Mouse (Mus musculus) stomach, embryonic 15.5 days (tissue): ENCODE data around the gene Ttc29. TPM values are rescaled to one million over a fixed set of nuclear protein-coding genes. Genes with fewer than 3 reads are reported as not detected.
A peak's percentile ranks its signal among the peaks of the same experiment; 100 is the strongest.

ENCODE experiments used
- ATAC-seq: fragments of 200-750 bp; cut with Nextera tagmentation; 2 replicates; pipeline ENCODE4 v1.8.0; 2017; ENCODE audit warnings: low read depth, moderate number of reproducible peaks, moderate TSS enrichment; ENCODE audit not compliant: insufficient read depth, low FRiP score
- H3K27ac ChIP-seq: fragments of 300-500 bp; sonication (generic); 2 replicates; pipeline ENCODE4 v1.5.1; 2015; ENCODE audit warnings: mild to moderate bottlenecking, inconsistent platforms
- H3K27me3 ChIP-seq: fragments of 300-500 bp; sonication (generic); replicated peaks from 2 replicates; pipeline ENCODE4 v1.6.1; 2015; ENCODE audit warnings: inconsistent platforms
- H3K36me3 ChIP-seq: fragments of 300-500 bp; sonication (generic); 2 replicates; pipeline ENCODE4 v1.6.1; 2015; ENCODE audit warnings: inconsistent platforms
- H3K4me1 ChIP-seq: fragments of 300-500 bp; sonication (generic); 2 replicates; pipeline ENCODE4 v1.6.1; 2015; ENCODE audit warnings: inconsistent platforms
- H3K4me2 ChIP-seq: fragments of 300-500 bp; sonication (generic); 2 replicates; pipeline ENCODE4 v1.6.1; 2015; ENCODE audit warnings: mild to moderate bottlenecking, inconsistent platforms
- H3K4me3 ChIP-seq: fragments of 300-500 bp; sonication (generic); replicated peaks from 2 replicates; pipeline ENCODE4 v1.5.1; 2015; ENCODE audit warnings: inconsistent platforms
- H3K9ac ChIP-seq: fragments of 300-500 bp; sonication (generic); 2 replicates; pipeline ENCODE4 v1.6.1; 2015; ENCODE audit warnings: inconsistent platforms
- H3K9me3 ChIP-seq: fragments of 300-500 bp; sonication (generic); 2 replicates; pipeline ENCODE4 v1.6.1; 2016; ENCODE audit warnings: inconsistent platforms
- WGBS: fragments of 180-500 bp; shearing (Covaris S2); methylation state at CpG from one replicate; pipeline ENCODE4 v1.1.7; 2015; 5-methylcytosine and 5-hydroxymethylcytosine counted together
- polyA plus RNA-seq: library from polyadenylated mRNA; unstranded; fragments of >200 nt; fragmentation: Nextera tagmentation; extraction: Ambion mirVana; gene quantifications from 2 replicates; pipeline ENCODE4 v1.2.1, GENCODE M21; 2015

Ttc29 gene
- polyA plus RNA-seq, result 0.09 and 0.30 TPM in 2 replicates

DNA sequence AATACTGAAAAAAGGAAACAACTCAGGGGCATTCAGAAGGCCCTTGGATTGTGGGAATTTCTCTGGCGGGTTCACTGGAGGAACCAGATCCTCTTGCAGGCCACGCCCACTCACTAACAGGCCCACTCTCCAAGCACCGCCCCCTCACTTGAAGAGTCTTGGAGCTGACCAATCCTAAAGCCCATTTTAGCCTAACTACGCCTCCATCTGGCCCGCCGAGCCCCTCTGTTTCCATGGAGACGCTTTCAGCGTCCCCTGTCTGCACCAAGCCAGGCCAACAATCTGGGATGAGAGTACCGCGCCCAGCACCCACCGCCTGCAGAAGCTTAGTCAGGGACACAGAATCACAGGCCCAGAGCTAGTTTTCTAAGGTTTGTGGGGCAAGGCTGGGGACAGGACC is at the start of gene Ttc29:
TSS of gene Ttc29 (plus strand) at position 224 of the 400 bp plus-strand sequence.
- Histone ChIP-seq H3K36me3 (no peaks in the 10 kb centered on the region), H3K4me2 (peak within 1 kb of the TSS; percentile 37), H3K9ac (no peak within 1 kb of the TSS), H3K4me3 (no peak within 1 kb of the TSS), H3K4me1 (0 out of 2 replicates have a peak, but pooled peaks cover 3% of the 10 kb centered on the region), H3K27me3 (no peaks in the 10 kb centered on the region), H3K27ac (no peak within 1 kb of the TSS), H3K9me3 (no peaks in the 10 kb centered on the region)
- 5% methylated on average over 11 of the region's 11 CpGs for WGBS
- peak; percentile 88 for ATAC-seq

DNA sequence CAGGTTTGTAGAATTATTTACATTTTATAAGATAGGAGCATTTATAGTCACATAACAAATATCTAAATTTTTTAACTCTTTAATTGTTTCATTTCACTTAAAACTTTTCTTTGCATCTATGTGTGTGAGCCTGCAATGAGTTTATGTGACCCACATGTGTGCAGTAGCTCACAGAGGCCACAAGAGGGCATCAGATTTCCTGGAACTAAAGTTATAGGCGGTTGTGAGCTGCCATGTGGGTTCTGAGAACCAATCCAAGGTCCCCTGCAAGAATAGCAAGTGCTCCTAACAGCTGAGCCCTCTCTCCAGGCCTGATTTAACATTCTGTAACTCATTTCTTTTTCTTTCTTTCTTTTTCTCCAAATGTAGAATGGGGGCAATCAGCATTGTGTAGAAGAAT is 41.7 kb upstream of the Ttc29 start:
- Histone ChIP-seq H3K9me3 (no peaks in the 10 kb centered on the region), H3K4me1 (no peaks in the 10 kb centered on the region), H3K4me3 (no peak overlapping the region), H3K4me2 (no peak overlapping the region), H3K27ac (no peak overlapping the region), H3K36me3 (no peaks in the 10 kb centered on the region), H3K9ac (no peak overlapping the region), H3K27me3 (no peaks in the 10 kb centered on the region)
- 85% methylated on average over 1 of the region's 1 CpGs for WGBS
- ATAC-seq, result no peak

- Histone ChIP-seq H3K4me1 (no peaks in the 10 kb centered on the region), H3K4me2 (no peak overlapping the region), H3K4me3 (no peak overlapping the region), H3K9me3 (no peaks in the 10 kb centered on the region), H3K27me3 (no peaks in the 10 kb centered on the region), H3K27ac (no peak overlapping the region), H3K9ac (no peak overlapping the region), H3K36me3 (no peaks in the 10 kb centered on the region)
- WGBS, result 85% methylated on average over 7 of the region's 7 CpGs
- no peak for ATAC-seq
Measured at GRCm38 (mm10) chr8:78182654-78183053, 30.4 kb upstream of the Ttc29 start.

- no peak overlapping the region for H3K4me3 ChIP-seq
- H3K4me2 ChIP-seq, result no peak overlapping the region
- H3K27me3 ChIP-seq, result no peaks in the 10 kb centered on the region
- H3K4me1 ChIP-seq, result no peaks in the 10 kb centered on the region
- no peaks in the 10 kb centered on the region for H3K36me3 ChIP-seq
- no peaks in the 10 kb centered on the region for H3K9me3 ChIP-seq
- no peak overlapping the region for H3K27ac ChIP-seq
- ATAC-seq, result no peak
- 85% methylated on average over 6 of the region's 6 CpGs for WGBS
- H3K9ac ChIP-seq, result no peak overlapping the region
Measured at GRCm38 (mm10) chr8:78183414-78183813, 29.7 kb upstream of the Ttc29 start.

GRCm38 (mm10) chr8:78187087-78187486 is 26.0 kb upstream of the Ttc29 start:
- no peaks in the 10 kb centered on the region for H3K27me3 ChIP-seq

GRCm38 (mm10) chr8:78204229-78204628 is 8.9 kb upstream of the Ttc29 start:
- Histone ChIP-seq H3K4me2 (no peak overlapping the region), H3K4me3 (no peak overlapping the region), H3K4me1 (no peaks in the 10 kb centered on the region), H3K27me3 (no peaks in the 10 kb centered on the region), H3K36me3 (no peaks in the 10 kb centered on the region), H3K9me3 (no peaks in the 10 kb centered on the region), H3K27ac (no peak overlapping the region), H3K9ac (no peak overlapping the region)
- 20% methylated on average over 5 of the region's 5 CpGs for WGBS
- ATAC-seq, result no peak

More at GRCm38 (mm10) chr8:78187087-78187486, 26.0 kb upstream of the Ttc29 start:
- no peak overlapping the region for H3K4me3 ChIP-seq
- H3K4me1 ChIP-seq, result no peaks in the 10 kb centered on the region
- no peaks in the 10 kb centered on the region for H3K36me3 ChIP-seq
- no peak overlapping the region for H3K4me2 ChIP-seq
- H3K9me3 ChIP-seq, result no peaks in the 10 kb centered on the region
- no peak for ATAC-seq
- H3K27ac ChIP-seq, result no peak overlapping the region
- no peak overlapping the region for H3K9ac ChIP-seq

DNA sequence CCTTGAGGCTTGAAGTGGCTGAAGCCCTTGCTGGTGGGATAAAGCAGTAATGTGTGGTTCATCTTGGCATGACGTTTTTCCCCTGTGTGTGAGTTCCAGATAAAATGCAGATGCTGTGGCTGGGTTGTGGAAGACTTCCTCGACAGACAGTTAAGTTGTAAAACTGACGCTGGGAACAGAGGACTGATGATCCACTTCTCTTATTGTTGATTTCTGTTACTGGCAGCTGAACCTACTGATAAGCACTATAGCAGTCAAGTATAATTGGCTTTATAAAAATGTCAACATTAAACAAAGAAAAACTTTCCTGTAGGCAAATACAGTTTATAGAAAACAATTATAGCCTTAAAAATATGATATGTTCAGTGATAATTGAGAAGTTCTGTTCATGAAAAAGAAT is 2.7 kb upstream of the Ttc29 start:
- Histone ChIP-seq H3K27ac (no peak overlapping the region), H3K4me2 (no peak overlapping the region), H3K9ac (no peak overlapping the region), H3K27me3 (no peaks in the 10 kb centered on the region), H3K4me3 (no peak overlapping the region), H3K4me1 (0 out of 2 replicates have a peak, but pooled peaks cover 3% of the 10 kb centered on the region), H3K9me3 (no peaks in the 10 kb centered on the region), H3K36me3 (no peaks in the 10 kb centered on the region)
- ATAC-seq, result no peak
- WGBS, result 48% methylated on average over 3 of the region's 3 CpGs

GRCm38 (mm10) chr8:78214645-78215044 is 1.5 kb downstream of the Ttc29 start:
- Histone ChIP-seq H3K4me1 (0 out of 2 replicates have a peak, but pooled peaks cover 3% of the 10 kb centered on the region), H3K27ac (no peak overlapping the region), H3K4me2 (no peak overlapping the region), H3K9ac (no peak overlapping the region), H3K27me3 (no peaks in the 10 kb centered on the region), H3K4me3 (no peak overlapping the region), H3K36me3 (no peaks in the 10 kb centered on the region), H3K9me3 (no peaks in the 10 kb centered on the region)
- 30% methylated on average over 3 of the region's 3 CpGs for WGBS
- ATAC-seq, result no peak

DNA sequence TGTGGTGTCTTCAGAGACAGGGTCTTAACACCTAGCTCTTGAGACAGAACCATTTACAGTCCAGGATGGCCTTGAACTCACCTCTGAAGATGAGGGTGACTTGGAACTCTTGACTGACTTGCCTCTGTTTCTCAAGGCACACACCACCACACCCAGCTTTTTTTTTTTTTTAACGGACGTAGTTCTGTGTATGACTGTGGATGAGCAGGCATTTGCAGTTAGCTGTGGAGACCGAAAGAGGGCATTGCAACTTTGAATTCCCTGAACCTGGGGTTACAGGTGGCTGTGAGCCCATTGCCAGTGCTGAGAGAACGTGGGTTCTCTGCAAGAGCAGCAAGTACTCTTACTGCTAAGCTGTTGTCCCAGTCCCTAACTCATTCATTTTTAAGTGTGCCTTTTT is 13.0 kb downstream of the Ttc29 start:
- no peak overlapping the region for H3K27ac ChIP-seq
- H3K27me3 ChIP-seq, result no peaks in the 10 kb centered on the region
- H3K4me3 ChIP-seq, result no peak overlapping the region
- H3K9me3 ChIP-seq, result no peaks in the 10 kb centered on the region
- ATAC-seq, result no peak
- no peak overlapping the region for H3K9ac ChIP-seq
- H3K4me1 ChIP-seq, result no peaks in the 10 kb centered on the region
- 69% methylated on average over 4 of the region's 4 CpGs for WGBS
- H3K4me2 ChIP-seq, result no peak overlapping the region
- no peaks in the 10 kb centered on the region for H3K36me3 ChIP-seq

GRCm38 (mm10) chr8:78230721-78231120 is 17.6 kb downstream of the Ttc29 start:
- no peak overlapping the region for H3K9ac ChIP-seq
- no peaks in the 10 kb centered on the region for H3K9me3 ChIP-seq
- 70% methylated on average over 2 of the region's 2 CpGs for whole genome bisulfite sequencing
- ATAC-seq, result no peak
- H3K4me1 ChIP-seq, result no peaks in the 10 kb centered on the region
- no peaks in the 10 kb centered on the region for H3K27me3 ChIP-seq
- no peaks in the 10 kb centered on the region for H3K36me3 ChIP-seq
- no peak overlapping the region for H3K4me3 ChIP-seq
- no peak overlapping the region for H3K27ac ChIP-seq
- no peak overlapping the region for H3K4me2 ChIP-seq

- H3K4me3 ChIP-seq, result no peak overlapping the region
- no peaks in the 10 kb centered on the region for H3K27me3 ChIP-seq
- no peak overlapping the region for H3K9ac ChIP-seq
- no peaks in the 10 kb centered on the region for H3K9me3 ChIP-seq
- WGBS, result 48% methylated on average over 14 of the region's 14 CpGs
- H3K36me3 ChIP-seq, result no peaks in the 10 kb centered on the region
- H3K4me2 ChIP-seq, result no peak overlapping the region
- no peaks in the 10 kb centered on the region for H3K4me1 ChIP-seq
- ATAC-seq, result no peak
- H3K27ac ChIP-seq, result no peak overlapping the region
Measured at GRCm38 (mm10) chr8:78232870-78233707, 20.0 kb downstream of the Ttc29 start.

DNA sequence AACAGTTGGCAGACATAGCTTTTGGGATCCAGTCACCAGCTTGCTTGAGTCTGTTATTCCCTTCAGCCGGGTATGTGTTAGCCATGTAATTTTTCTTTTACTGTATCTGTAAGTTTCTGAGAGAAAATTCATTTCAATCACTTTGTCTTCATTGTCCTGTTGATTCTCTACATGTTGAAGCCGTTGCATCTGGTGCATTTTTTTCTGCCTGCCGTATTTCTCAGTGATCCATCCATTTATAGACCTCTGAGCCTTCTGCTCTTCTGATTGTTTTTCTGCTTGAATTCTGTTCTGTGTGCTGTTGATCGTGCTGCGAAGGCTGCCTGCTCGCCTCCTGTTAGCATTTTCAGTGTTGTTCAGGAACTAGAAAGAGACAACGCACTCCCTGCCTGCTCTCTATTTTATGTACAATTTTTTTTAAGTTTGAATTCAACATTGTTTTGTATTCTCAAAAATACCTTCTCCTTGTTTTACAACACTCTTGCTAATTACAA is 20.7 kb downstream of the Ttc29 start:
- H3K4me2 ChIP-seq, result no peak overlapping the region
- H3K9ac ChIP-seq, result no peak overlapping the region
- H3K9me3 ChIP-seq, result no peaks in the 10 kb centered on the region
- no peak for ATAC-seq
- no peak overlapping the region for H3K4me3 ChIP-seq
- 66% methylated on average over 7 of the region's 7 CpGs for WGBS
- H3K4me1 ChIP-seq, result no peaks in the 10 kb centered on the region
- no peaks in the 10 kb centered on the region for H3K36me3 ChIP-seq
- no peaks in the 10 kb centered on the region for H3K27me3 ChIP-seq
- no peak overlapping the region for H3K27ac ChIP-seq
